In genomic region chr5:115854370-115854769, GRCm38 (mm10) we compare ENCODE assay signal across 11 mouse cellular contexts. TPM values are rescaled to one million over a fixed set of nuclear protein-coding genes. Genes with fewer than 3 reads are reported as not detected.
DNase-seq lines count a peak whose midpoint lies in the region; ATAC-seq and TF ChIP-seq lines count a peak whose summit lies in the region.
"Had no signal": no experiment of that assay in that cellular context is flagged by ENCODE, and none has a peak within 500 bp of the region (broad histone marks: within the 10 kb centered on the region; RNA-seq: fewer than 3 reads in every experiment).

No protein-coding gene starts in this region.

- no peak for TF ChIP-seq CTCF in midbrain, postnatal 0 days (IDR thresholded peaks at IDR 0.05)
- TF ChIP-seq CTCF in small intestine, adult 2 months (IDR thresholded peaks at IDR 0.05; ENCODE audit: extremely low read depth, insufficient read length, insufficient replicate concordance, low read depth, low read length): no peak

- H3K27ac ChIP-seq in midbrain, embryonic 11.5 days (ENCODE audit: low read depth, low read length): no peak overlapping the region
- no peak overlapping the region for H3K27ac ChIP-seq in midbrain, postnatal 0 days (ENCODE audit: low read depth, low read length)
- H3K27ac ChIP-seq in small intestine, adult 2 months (ENCODE audit: insufficient read depth, low read depth, low read length): no peak overlapping the region
- H3K27ac ChIP-seq: liver, embryonic 15.5 days; neural tube, embryonic 12.5 days had no signal

- H3K36me3 ChIP-seq in midbrain, embryonic 11.5 days (ENCODE audit: control insufficient read depth, insufficient read depth, low read length): peaks cover 6% of the 10 kb centered on the region; the same call in 1 of the 2 replicates
- no peaks in the 10 kb centered on the region for H3K36me3 ChIP-seq in midbrain, postnatal 0 days (ENCODE audit: insufficient read depth, low read length)
- peaks cover 3% of the 10 kb centered on the region; the same call in 1 of the 2 replicates for H3K36me3 ChIP-seq in small intestine, adult 2 months (ENCODE audit: control insufficient read depth, insufficient read depth, low read length)

- no peak for ATAC-seq in CD4-positive, CD25-positive, alpha-beta regulatory T cell, adult 4 months
- ATAC-seq in midbrain, embryonic 11.5 days (ENCODE audit: low FRiP score): no peak
- no peak for ATAC-seq in midbrain, postnatal 0 days (ENCODE audit: low FRiP score)

- H3K4me2 ChIP-seq in midbrain, embryonic 11.5 days: no peak overlapping the region
- no peak overlapping the region for H3K4me2 ChIP-seq in midbrain, postnatal 0 days (ENCODE audit: low read depth, low read length, poor library complexity, severe bottlenecking)
- H3K4me2 ChIP-seq: liver, embryonic 15.5 days; neural tube, embryonic 12.5 days had no signal

- TF ChIP-seq POLR2A in small intestine, adult 2 months (IDR thresholded peaks at IDR 0.05; ENCODE audit: low read depth, low read length): no peak

- DNase-seq in CD4-positive, CD25-positive, alpha-beta regulatory T cell, adult 2 months (ENCODE audit: low read depth, low spot score): peak; percentile 9
- DNase-seq in midbrain, embryonic 11.5 days (ENCODE audit: low spot score, missing footprints): peak; percentile 41
- no peak for DNase-seq in midbrain, postnatal 0 days (ENCODE audit: low spot score)
- peak; percentile 51 to 63 for DNase-seq in kidney, postnatal 4 days
- no peak for DNase-seq in layer of hippocampus, adult 9-11 months
- DNase-seq in ovary, postnatal 14 days (ENCODE audit: low spot score): no peak
- DNase-seq: gastrocnemius, postnatal 10 days had no signal

- H3K9me3 ChIP-seq in midbrain, embryonic 11.5 days (ENCODE audit: control insufficient read depth, low read length): no peaks in the 10 kb centered on the region
- no peaks in the 10 kb centered on the region for H3K9me3 ChIP-seq in midbrain, postnatal 0 days (ENCODE audit: low read length)
- H3K9me3 ChIP-seq: liver, embryonic 15.5 days; neural tube, embryonic 12.5 days had no signal

- no peaks in the 10 kb centered on the region for H3K27me3 ChIP-seq in midbrain, embryonic 11.5 days (ENCODE audit: control insufficient read depth, insufficient read depth, low read length)
- no peaks in the 10 kb centered on the region for H3K27me3 ChIP-seq in midbrain, postnatal 0 days (ENCODE audit: insufficient read depth, low read length)
- H3K27me3 ChIP-seq in small intestine, adult 2 months (ENCODE audit: control insufficient read depth, insufficient read depth, low read length): no peaks in the 10 kb centered on the region
- H3K27me3 ChIP-seq: liver, embryonic 15.5 days; neural tube, embryonic 12.5 days had no signal

- H3K4me3 ChIP-seq in midbrain, embryonic 11.5 days (ENCODE audit: low read depth, low read length): no peak overlapping the region
- H3K4me3 ChIP-seq in midbrain, postnatal 0 days (ENCODE audit: low read depth, low read length): no peak overlapping the region
- H3K4me3 ChIP-seq in small intestine, adult 2 months (ENCODE audit: low read depth, low read length): peak overlapping the region; percentile 11; the same call in 1 of the 2 replicates
- H3K4me3 ChIP-seq: liver, embryonic 15.5 days; neural tube, embryonic 12.5 days had no signal

- H3K9ac ChIP-seq in midbrain, embryonic 11.5 days (ENCODE audit: low read length): no peak overlapping the region
- no peak overlapping the region for H3K9ac ChIP-seq in midbrain, postnatal 0 days (replicated peaks; ENCODE audit: low read length, poor library complexity, severe bottlenecking)
- H3K9ac ChIP-seq: liver, embryonic 15.5 days; neural tube, embryonic 12.5 days had no signal

- H3K4me1 ChIP-seq in midbrain, embryonic 11.5 days (ENCODE audit: control insufficient read depth, insufficient read depth, low read length): no peaks in the 10 kb centered on the region
- 0 out of 2 replicates have a peak, but pooled peaks cover 2% of the 10 kb centered on the region for H3K4me1 ChIP-seq in midbrain, postnatal 0 days (ENCODE audit: insufficient read depth, low read length)
- H3K4me1 ChIP-seq in small intestine, adult 2 months (ENCODE audit: control insufficient read depth, insufficient read depth, insufficient read length, low read length): peaks cover 5% of the 10 kb centered on the region; the same call in 1 of the 2 replicates
- H3K4me1 ChIP-seq: neural tube, embryonic 12.5 days had no signal

- 91% methylated on average over 12 of the region's 12 CpGs for WGBS in midbrain, embryonic 11.5 days
- WGBS in midbrain, postnatal 0 days: 77% methylated on average over 12 of the region's 12 CpGs
- WGBS in small intestine, adult 2 months: 84% methylated on average over 12 of the region's 12 CpGs

RNA-seq across cellular contexts. Expression of gene Cit, which starts 9.3 kb away (rescaled TPM):
- polyA plus RNA-seq in CD4-positive, CD25-positive, alpha-beta regulatory T cell, adult 4 months (2017; shearing (Covaris generic)): 1 to 10 TPM; 3.8 to 4.9 TPM
- 27.6 and 30.7 TPM in 2 replicates for polyA plus RNA-seq in midbrain, embryonic 11.5 days (2014; fragmentation: Nextera tagmentation; extraction: Ambion mirVana)
- 34.7 and 39.2 TPM in 2 replicates for total RNA-seq in midbrain, postnatal 0 days (2014; rRNA removed)
- polyA plus RNA-seq in midbrain, postnatal 0 days (2015; fragmentation: Nextera tagmentation; extraction: Ambion mirVana): 31.6 and 35.9 TPM in 2 replicates
- polyA plus RNA-seq in small intestine, adult 2 months (2012; rRNA removed): 2.0 and 2.8 TPM in 2 replicates

Comparison
In these comparisons a context has a peak if more than half of its experiments do, and no peak if none do; other contexts are left out.
1. DNase-seq: peak in CD4-positive, CD25-positive, alpha-beta regulatory T cell, adult 2 months (single experiment), midbrain, embryonic 11.5 days (single experiment) and kidney, postnatal 4 days (2 of 2); none in midbrain, postnatal 0 days (single experiment), layer of hippocampus, adult 9-11 months (single experiment) and ovary, postnatal 14 days (single experiment).